Mouse (Mus musculus) adipocyte (in vitro differentiated cells): ENCODE data around the gene Ephb1.

Experiments used
- DNase-seq: peaks from one replicate; pipeline ENCODE4 v3.0.0-alpha.2; 2016; ENCODE audit warnings: low spot score

Ephb1 gene

DNA sequence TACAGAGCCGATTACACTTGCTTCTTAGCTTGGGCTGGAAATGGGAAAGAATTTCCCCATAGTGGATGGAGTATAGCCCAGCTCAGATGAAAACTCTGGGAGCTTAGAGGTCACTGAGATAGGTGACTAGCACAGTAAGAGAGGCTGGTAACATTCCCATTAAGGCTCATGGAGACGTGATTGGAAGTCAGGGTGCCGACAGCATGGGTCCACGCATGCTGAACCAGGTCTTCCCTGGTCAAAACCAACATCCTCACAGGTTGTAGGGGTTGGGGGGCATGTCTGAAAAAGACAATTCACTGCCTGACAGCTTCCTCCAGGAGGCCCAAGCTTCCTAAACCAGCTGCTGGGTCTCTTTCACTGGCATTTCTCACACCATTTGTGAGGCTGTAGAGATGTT, 445.0 kb downstream of the Ephb1 start:
- no peak for DNase-seq

DNA sequence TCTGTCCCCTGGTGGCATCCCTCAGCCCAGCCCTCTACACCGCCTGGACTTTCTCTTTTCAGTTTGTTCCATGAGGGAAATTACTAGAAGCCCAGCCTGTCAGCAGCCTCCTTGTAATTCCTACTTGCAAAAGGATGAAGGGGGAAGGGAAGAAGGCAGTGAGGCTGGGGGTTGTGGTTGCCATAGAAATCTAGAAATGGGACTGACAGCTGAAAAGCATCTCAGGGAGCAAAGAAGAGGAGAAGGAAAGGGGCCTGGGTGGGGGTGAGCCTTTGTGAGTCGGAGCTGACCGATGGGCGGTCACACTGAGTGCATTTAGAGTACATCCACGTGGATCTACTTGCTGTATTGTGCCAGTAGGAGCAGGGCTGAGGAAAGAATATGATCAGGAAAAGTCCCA, 445.6 kb downstream of the Ephb1 start:
- DNase-seq = no peak

- no peak for DNase-seq
These were observed 446.7 kb downstream of the Ephb1 start for GRCm38 (mm10) chr9:101907747-101908255.

DNA sequence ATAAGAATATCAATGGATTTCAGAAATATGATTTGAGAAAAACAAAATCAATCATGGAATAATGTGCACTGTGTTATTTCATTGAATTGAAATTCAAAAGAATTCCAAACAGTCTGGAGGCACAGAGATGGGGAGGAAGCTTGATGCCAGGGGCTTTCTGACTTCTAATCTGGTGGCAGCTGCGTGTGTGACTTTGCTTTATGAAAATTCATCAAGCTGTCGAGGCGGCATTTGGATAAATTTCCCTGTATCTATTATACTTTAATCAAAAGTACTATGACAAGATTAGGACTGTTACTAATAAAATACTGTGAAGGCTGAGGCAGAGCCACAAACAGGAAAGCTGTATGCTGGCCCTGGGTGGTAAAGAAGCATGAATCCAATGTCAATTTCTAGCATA, 451.1 kb downstream of the Ephb1 start:
- DNase-seq = no peak

- DNase-seq = no peak
These were observed 456.6 kb downstream of the Ephb1 start for GRCm38 (mm10) chr9:101897851-101898250.

- DNase-seq = no peak
These were observed 471.2 kb downstream of the Ephb1 start for GRCm38 (mm10) chr9:101883295-101883694.

GRCm38 (mm10) chr9:101877109-101877987, 477.1 kb downstream of the Ephb1 start:
- no peak for DNase-seq

DNA sequence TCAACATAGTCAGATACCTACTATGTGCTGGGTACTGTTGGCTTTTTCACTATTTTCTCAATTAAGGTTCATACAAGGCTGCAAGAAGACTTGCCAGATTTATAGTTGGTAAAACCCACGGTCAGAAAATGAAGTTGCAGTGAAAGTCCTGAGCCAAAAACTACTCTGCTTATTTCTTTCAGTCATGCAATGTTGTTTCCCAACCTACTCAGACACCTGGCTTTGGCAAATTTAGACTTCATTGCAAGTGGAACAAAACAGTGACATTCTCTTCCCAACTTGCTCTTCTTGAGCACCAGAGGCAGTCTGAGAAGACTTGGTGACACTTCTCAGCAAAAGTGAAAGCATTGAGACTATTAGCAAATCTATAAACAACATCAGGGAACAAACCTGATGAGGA, 479.2 kb downstream of the Ephb1 start:
- DNase-seq = no peak
